Mouse (Mus musculus) embryonic fibroblast, embryonic 13.5 days (primary cell): ENCODE measurements around the gene Hist1h2bk.

Source experiments
- CTCF ChIP-seq: IDR thresholded peaks from 2 replicates; pipeline ENCODE4 v1.5.1; 2011; ENCODE audit warnings: mild to moderate bottlenecking, control low read depth, low read length, moderate library complexity, borderline replicate concordance; ENCODE audit not compliant: insufficient read depth
- POLR2A ChIP-seq: IDR thresholded peaks from 2 replicates; pipeline ENCODE4 v1.6.1; 2011; ENCODE audit warnings: low read depth, mild to moderate bottlenecking, control low read depth, low read length, moderate library complexity

GRCm38 (mm10) chr13:22043503-22044431, 8.1 kb downstream of the Hist1h2bk start:
- TF ChIP-seq CTCF (no peak), POLR2A (peak; percentile 16; the same call in 1 of the 2 replicates)
